Mouse (Mus musculus): ENCODE data around the gene Atxn2l. TPM values are rescaled to one million over a fixed set of nuclear protein-coding genes. Genes with fewer than 3 reads are reported as not detected.

The Atxn2l gene
- polyA plus RNA-seq, 1 experiment from 2014 or later, result 23.8 TPM

DNA sequence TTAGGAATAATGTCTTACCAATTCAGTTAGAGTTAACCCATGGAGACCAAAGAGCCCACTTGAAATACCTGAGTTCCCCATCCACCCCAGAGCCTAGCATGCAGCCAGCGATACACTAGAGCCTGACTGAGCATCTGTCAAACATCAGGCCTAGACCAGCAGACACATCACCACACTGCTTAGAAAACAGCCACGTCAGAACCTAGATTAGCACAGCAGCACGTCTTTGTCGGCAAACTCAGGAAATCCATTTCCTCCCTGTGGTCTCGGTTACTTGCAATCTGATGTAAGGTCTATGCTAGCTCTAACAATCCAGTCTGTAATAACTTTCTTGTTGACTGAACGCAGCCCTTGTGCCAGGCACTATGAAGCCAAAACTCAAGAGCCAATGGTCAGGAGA, 33.2 kb downstream of the Atxn2l start:
- Histone ChIP-seq H3K36me3 (peaks cover 66% of the 10 kb centered on the region), H3K9me3 (replicated peaks) (no peaks in the 10 kb centered on the region), H3K4me1 (replicated peaks) (peaks cover 61% of the 10 kb centered on the region), H3K9ac (no peak overlapping the region), H3K4me2 (no peak overlapping the region), H3K27me3 (no peaks in the 10 kb centered on the region), H3K27ac (peak overlapping the region; percentile 51), H3K4me3 (replicated peaks) (no peak overlapping the region)
- no peak for DNase-seq
- ATAC-seq (ENCODE audit: low read depth), result no peak
- 21% methylated on average over 6 of the region's 6 CpGs for WGBS (ENCODE audit: insufficient replicate concordance)

- no peak overlapping the region for H3K27ac ChIP-seq
- peaks cover 66% of the 10 kb centered on the region for H3K36me3 ChIP-seq
- ATAC-seq (ENCODE audit: low read depth) (no peak), DNase-seq (no peak)
- H3K27me3 ChIP-seq, result no peaks in the 10 kb centered on the region; the same call in 1 of the 2 replicates
- 84% methylated on average over 18 of the region's 18 CpGs for WGBS (ENCODE audit: insufficient replicate concordance)
- H3K9ac ChIP-seq, result no peak overlapping the region
- no peaks in the 10 kb centered on the region for H3K9me3 ChIP-seq (replicated peaks)
- no peak overlapping the region for H3K4me2 ChIP-seq
- H3K4me1 ChIP-seq (replicated peaks), result peaks cover 64% of the 10 kb centered on the region
- H3K4me3 ChIP-seq (replicated peaks), result no peak overlapping the region
Measured at GRCm38 (mm10) chr7:126467834-126468627, 35.2 kb downstream of the Atxn2l start.

DNA sequence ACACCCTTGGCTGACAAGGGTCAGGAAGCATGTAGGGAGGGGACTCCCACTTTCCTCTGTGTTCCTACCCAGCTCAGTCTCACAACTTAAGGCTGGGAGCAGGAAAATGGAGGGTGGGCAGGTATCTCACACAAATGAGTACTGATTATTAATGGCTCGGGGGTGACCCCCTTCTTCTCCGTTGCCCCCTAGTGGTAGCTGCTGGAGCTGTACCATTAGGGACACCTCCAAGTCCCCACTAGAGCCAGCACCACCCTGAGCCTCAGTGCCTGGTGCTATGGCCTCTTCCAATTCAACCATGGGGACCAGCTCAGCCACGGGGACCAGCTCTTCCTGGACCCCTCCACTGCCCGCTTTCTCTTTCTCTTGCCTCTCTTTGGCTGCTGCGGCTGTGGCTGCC, 36.0 kb downstream of the Atxn2l start:
- H3K4me2 ChIP-seq, result no peak overlapping the region
- no peak overlapping the region for H3K9ac ChIP-seq
- no peaks in the 10 kb centered on the region for H3K9me3 ChIP-seq (replicated peaks)
- no peak overlapping the region for H3K27ac ChIP-seq
- H3K4me3 ChIP-seq (replicated peaks), result no peak overlapping the region
- WGBS (ENCODE audit: insufficient replicate concordance), result 45% methylated on average over 5 of the region's 5 CpGs
- DNase-seq, result peak; percentile 40
- peaks cover 59% of the 10 kb centered on the region for H3K36me3 ChIP-seq
- peaks cover 58% of the 10 kb centered on the region for H3K4me1 ChIP-seq (replicated peaks)
- ATAC-seq (ENCODE audit: low read depth), result peak; percentile 32; the same call in 1 of the 2 replicates
- no peaks in the 10 kb centered on the region; the same call in 1 of the 2 replicates for H3K27me3 ChIP-seq

DNA sequence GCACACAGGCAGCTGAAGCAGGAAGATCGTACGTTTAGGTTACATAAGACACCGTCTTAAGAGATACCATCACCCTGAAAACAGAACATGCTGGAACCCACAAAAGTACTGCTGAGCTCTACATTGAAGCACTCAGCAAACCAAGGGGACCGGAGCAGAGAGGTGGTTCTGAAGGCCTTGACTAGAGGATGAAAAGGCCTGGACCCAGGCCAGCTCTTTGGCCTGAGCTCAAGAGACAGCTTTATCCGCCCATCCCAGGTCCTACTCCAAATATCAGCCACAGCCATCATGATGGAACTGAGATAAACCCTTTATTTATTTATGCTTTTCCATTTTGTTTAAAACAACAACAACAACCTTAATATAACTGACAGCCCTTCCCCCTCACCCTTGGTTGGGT, 36.5 kb downstream of the Atxn2l start:
- ATAC-seq (ENCODE audit: low read depth) (no peak), DNase-seq (no peak)
- WGBS (ENCODE audit: insufficient replicate concordance), result 66% methylated on average over 5 of the region's 5 CpGs
- Histone ChIP-seq H3K36me3 (peaks cover 54% of the 10 kb centered on the region), H3K27ac (no peak overlapping the region), H3K4me1 (replicated peaks) (peaks cover 53% of the 10 kb centered on the region), H3K4me2 (no peak overlapping the region), H3K4me3 (replicated peaks) (no peak overlapping the region), H3K9ac (no peak overlapping the region), H3K9me3 (replicated peaks) (no peaks in the 10 kb centered on the region), H3K27me3 (no peaks in the 10 kb centered on the region; the same call in 1 of the 2 replicates)

GRCm38 (mm10) chr7:126466116-126466515, 37.1 kb downstream of the Atxn2l start:
- WGBS (ENCODE audit: insufficient replicate concordance), result 63% methylated on average over 9 of the region's 9 CpGs
- no peak overlapping the region for H3K4me2 ChIP-seq
- H3K36me3 ChIP-seq, result peaks cover 48% of the 10 kb centered on the region
- peaks cover 47% of the 10 kb centered on the region for H3K4me1 ChIP-seq (replicated peaks)
- no peaks in the 10 kb centered on the region; the same call in 1 of the 2 replicates for H3K27me3 ChIP-seq
- H3K27ac ChIP-seq, result no peak overlapping the region
- no peak overlapping the region for H3K9ac ChIP-seq
- no peak for DNase-seq
- H3K4me3 ChIP-seq (replicated peaks), result no peak overlapping the region
- ATAC-seq (ENCODE audit: low read depth), result no peak
- no peaks in the 10 kb centered on the region for H3K9me3 ChIP-seq (replicated peaks)

DNA sequence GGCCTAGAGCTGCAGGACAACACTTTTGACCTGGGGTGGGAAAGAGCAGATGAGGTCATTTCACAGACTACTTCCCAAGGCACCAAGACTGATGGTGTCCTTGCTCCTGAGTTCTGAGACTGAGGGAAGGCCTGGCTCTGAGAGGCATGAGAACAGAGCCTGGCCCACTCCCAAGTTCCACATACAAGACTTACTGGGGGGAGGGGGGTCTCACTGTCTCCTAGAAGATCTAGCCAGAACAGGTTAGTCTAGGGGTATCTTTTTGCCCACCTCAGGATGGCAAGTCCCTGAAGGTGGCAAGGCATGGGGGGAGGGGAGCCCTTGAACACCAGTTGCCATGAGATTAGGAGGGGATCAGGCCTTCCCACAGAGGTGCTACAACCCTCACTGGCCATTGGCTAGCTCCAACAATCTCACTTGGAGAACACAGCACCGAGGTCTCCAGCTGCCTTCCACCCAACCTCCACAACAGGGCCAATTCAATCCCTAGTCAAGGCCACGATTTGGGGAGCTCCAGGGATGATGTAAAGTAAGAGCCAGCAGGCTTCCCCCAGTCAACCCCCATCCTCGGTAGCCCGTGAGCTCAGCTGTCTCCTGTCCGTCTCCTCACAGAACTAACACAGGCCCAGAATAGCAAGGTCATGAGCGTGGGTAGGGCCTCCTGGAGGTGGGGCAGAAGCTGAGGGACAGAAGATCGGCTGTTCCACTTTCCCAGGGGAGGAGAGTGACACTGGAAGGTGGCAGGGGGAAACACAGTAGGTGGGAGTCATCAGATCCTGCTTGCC, 37.8 kb downstream of the Atxn2l start:
- H3K27me3 ChIP-seq, result no peaks in the 10 kb centered on the region; the same call in 1 of the 2 replicates
- 23% methylated on average over 7 of the region's 7 CpGs for WGBS (ENCODE audit: insufficient replicate concordance)
- no peak overlapping the region for H3K9ac ChIP-seq
- no peak overlapping the region for H3K4me2 ChIP-seq
- H3K4me3 ChIP-seq (replicated peaks), result no peak overlapping the region
- ATAC-seq (ENCODE audit: low read depth) (no peak), DNase-seq (no peak)
- H3K9me3 ChIP-seq (replicated peaks), result no peaks in the 10 kb centered on the region
- peaks cover 42% of the 10 kb centered on the region for H3K4me1 ChIP-seq (replicated peaks)
- peak overlapping the region; percentile 47; the same call in 1 of the 2 replicates for H3K27ac ChIP-seq
- H3K36me3 ChIP-seq, result peaks cover 42% of the 10 kb centered on the region

GRCm38 (mm10) chr7:126464836-126465235, 38.4 kb downstream of the Atxn2l start:
- no peaks in the 10 kb centered on the region for H3K9me3 ChIP-seq (replicated peaks)
- no peak overlapping the region for H3K4me2 ChIP-seq
- ATAC-seq (ENCODE audit: low read depth) (no peak), DNase-seq (no peak)
- no peak overlapping the region for H3K27ac ChIP-seq
- 59% methylated on average over 5 of the region's 5 CpGs for WGBS (ENCODE audit: insufficient replicate concordance)
- H3K27me3 ChIP-seq, result no peaks in the 10 kb centered on the region; the same call in 1 of the 2 replicates
- peaks cover 42% of the 10 kb centered on the region for H3K4me1 ChIP-seq (replicated peaks)
- no peak overlapping the region for H3K4me3 ChIP-seq (replicated peaks)
- H3K36me3 ChIP-seq, result peaks cover 36% of the 10 kb centered on the region
- H3K9ac ChIP-seq, result no peak overlapping the region

- ATAC-seq (ENCODE audit: low read depth), result no peak
- Histone ChIP-seq H3K9ac (no peak overlapping the region), H3K9me3 (replicated peaks) (no peaks in the 10 kb centered on the region), H3K4me2 (no peak overlapping the region), H3K4me3 (replicated peaks) (no peak overlapping the region), H3K4me1 (replicated peaks) (peaks cover 42% of the 10 kb centered on the region), H3K36me3 (peaks cover 29% of the 10 kb centered on the region), H3K27me3 (no peaks in the 10 kb centered on the region; the same call in 1 of the 2 replicates), H3K27ac (peak overlapping the region; percentile 13; the same call in 1 of the 2 replicates)
- no peak for DNase-seq
- WGBS (ENCODE audit: insufficient replicate concordance), result 26% methylated on average over 4 of the region's 4 CpGs
Measured at GRCm38 (mm10) chr7:126464121-126464520, 39.1 kb downstream of the Atxn2l start.

DNA sequence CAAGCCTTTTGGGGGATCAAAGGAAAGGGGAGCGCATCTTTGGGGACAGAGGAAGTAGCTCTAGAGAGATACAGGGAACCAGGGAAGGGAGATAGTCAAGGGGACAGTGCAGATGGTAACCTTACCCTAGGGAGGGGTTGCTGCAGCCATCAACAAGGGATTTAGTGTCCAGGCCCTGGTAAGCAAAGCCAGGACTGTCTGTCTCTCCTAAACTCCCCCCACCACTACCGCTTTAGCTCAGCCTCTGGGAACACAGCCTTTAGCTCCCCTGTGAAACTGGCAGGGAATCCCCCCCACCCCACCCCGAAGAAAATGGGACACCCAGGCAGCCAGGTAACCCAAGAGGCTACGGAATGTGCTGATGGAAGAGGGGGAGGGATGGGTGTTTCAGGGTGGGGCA, 39.7 kb downstream of the Atxn2l start:
- no peak for ATAC-seq (ENCODE audit: low read depth)
- WGBS (ENCODE audit: insufficient replicate concordance), result 56% methylated on average over 4 of the region's 4 CpGs
- H3K4me3 ChIP-seq (replicated peaks), result no peak overlapping the region
- no peak overlapping the region for H3K9ac ChIP-seq
- H3K4me1 ChIP-seq (replicated peaks), result peaks cover 42% of the 10 kb centered on the region
- no peak for DNase-seq
- H3K9me3 ChIP-seq (replicated peaks), result no peaks in the 10 kb centered on the region
- H3K27ac ChIP-seq, result no peak overlapping the region
- no peaks in the 10 kb centered on the region; the same call in 1 of the 2 replicates for H3K27me3 ChIP-seq
- peaks cover 23% of the 10 kb centered on the region for H3K36me3 ChIP-seq
- H3K4me2 ChIP-seq, result no peak overlapping the region

GRCm38 (mm10) chr7:126463004-126463403, 40.2 kb downstream of the Atxn2l start, which contains the start of gene Atp2a1:
Atp2a1 (minus strand) TSS chr7:126463108.
- Histone ChIP-seq H3K36me3 (peaks cover 18% of the 10 kb centered on the region), H3K9ac (no peak within 1 kb of the TSS), H3K9me3 (replicated peaks) (no peaks in the 10 kb centered on the region), H3K4me3 (replicated peaks) (no peak within 1 kb of the TSS), H3K27ac (peak within 1 kb of the TSS; percentile 13; the same call in 1 of the 2 replicates), H3K27me3 (no peaks in the 10 kb centered on the region; the same call in 1 of the 2 replicates), H3K4me1 (replicated peaks) (peaks cover 42% of the 10 kb centered on the region), H3K4me2 (no peak within 1 kb of the TSS)
- ATAC-seq (ENCODE audit: low read depth), result no peak
- no peak for DNase-seq
- WGBS (ENCODE audit: insufficient replicate concordance), result 46% methylated on average over 5 of the region's 5 CpGs

DNA sequence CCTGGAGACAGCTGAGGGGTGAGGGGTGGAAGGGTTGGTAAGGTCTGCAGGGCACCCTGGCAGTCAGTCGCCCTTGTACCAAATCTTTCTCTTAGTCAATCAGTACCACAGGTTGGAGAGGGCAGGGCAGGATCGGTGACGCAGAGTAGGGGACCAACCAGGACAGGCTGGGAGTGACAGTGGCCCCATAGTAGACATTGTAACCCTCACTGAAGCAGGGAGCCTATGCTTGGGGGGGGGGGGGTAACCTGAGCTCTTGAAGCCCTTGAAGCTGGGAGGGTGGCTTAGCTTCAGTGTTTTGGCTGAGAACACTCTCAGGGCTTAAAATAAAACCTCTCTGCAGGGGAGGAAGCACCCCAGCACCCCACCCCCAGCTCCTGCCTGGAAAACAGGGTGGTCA, 41.6 kb downstream of the Atxn2l start:
- Histone ChIP-seq H3K4me2 (no peak overlapping the region), H3K9ac (no peak overlapping the region), H3K9me3 (replicated peaks) (no peaks in the 10 kb centered on the region), H3K36me3 (0 out of 2 replicates have a peak, but pooled peaks cover 5% of the 10 kb centered on the region), H3K4me1 (replicated peaks) (peaks cover 39% of the 10 kb centered on the region), H3K27ac (no peak overlapping the region), H3K4me3 (replicated peaks) (no peak overlapping the region), H3K27me3 (no peaks in the 10 kb centered on the region; the same call in 1 of the 2 replicates)
- DNase-seq (no peak), ATAC-seq (ENCODE audit: low read depth) (no peak)
- WGBS (ENCODE audit: insufficient replicate concordance), result 65% methylated on average over 3 of the region's 3 CpGs
